Mouse (Mus musculus) erythroblast, embryonic 14.5 days (primary cell): ENCODE measurements around the gene Rpl39l.

Experiments
- GATA1 ChIP-seq: IDR thresholded peaks from 2 replicates; pipeline ENCODE4 v1.6.1; 2012; ENCODE audit warnings: low read length, inconsistent platforms, mixed read lengths
- TAL1 ChIP-seq: IDR thresholded peaks from 3 replicates; pipeline ENCODE4 v1.6.1; 2012; ENCODE audit warnings: low read length, inconsistent platforms, mixed read lengths

DNA sequence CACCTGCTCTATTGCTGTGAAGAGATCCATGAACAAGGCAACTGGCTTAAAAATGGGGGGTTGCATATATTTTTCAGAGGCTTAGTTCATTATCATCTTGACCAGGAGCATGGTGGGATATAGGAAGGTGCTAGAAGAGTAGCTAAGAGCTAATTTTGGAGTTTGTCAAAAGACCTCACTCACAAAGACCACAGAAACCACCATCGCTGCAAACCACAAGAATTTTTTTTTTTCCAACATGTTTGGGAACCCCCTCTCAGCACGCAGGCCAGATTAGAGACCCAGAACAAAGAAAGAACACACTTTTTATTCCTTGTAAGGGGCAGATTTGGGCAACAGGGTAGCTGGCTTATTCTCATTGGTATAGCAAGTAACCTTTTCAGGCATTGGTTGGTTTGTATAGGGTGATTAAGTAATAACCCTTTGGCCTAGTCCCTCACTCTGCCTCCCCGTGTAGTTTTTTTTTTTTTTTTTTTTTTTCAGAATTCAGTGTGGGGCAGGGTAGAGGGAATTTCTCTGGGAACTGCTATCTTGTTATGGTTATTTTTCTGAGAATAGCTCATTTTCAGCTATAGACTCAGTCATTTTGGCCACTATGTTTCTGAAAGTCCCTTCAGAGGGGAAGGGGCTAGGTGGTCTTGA, 2.3 kb downstream of the Rpl39l start:
- TF ChIP-seq GATA1 (no peak), TAL1 (no peak)
